Mouse (Mus musculus) megakaryocyte, embryonic 14.5 days (primary cell): ENCODE data around the gene Mmp24.

Experiments used
- FLI1 ChIP-seq: IDR thresholded peaks from 2 replicates; pipeline ENCODE4 v1.6.1; 2012; ENCODE audit warnings: low read length, inconsistent platforms, mixed read lengths
- GATA1 ChIP-seq: IDR thresholded peaks from 3 replicates; pipeline ENCODE4 v1.6.1; 2012; ENCODE audit warnings: mixed read lengths, low read length, inconsistent platforms, borderline replicate concordance

DNA sequence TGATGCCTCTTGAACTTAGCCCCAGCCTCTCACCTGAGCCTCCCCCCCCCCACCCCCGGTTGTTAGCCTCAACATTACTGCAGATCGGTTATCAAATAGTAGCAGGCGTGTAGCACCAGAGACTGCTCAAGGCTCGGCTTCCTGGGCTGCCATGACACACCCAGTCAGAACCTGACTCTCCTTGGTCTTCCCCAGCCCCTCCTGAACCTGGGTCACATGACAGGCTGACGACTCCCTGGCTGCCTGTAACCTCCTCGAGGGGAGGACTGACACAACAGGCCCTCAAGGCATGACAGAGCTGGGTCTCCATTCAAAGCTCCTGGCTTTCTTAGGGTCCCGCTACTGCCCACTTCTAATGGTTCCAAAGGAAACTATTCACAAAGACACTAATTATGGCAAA lies 74.3 kb downstream of the Mmp24 start:
- no peak for TF ChIP-seq FLI1
- no peak for TF ChIP-seq GATA1
